Mouse (Mus musculus): ENCODE measurements around the gene Proser3. TPM values are rescaled to one million over a fixed set of nuclear protein-coding genes. Genes with fewer than 3 reads are reported as not detected.
"Not testable (repeated sequence)": the region's sequence is repeated elsewhere in the genome, so short reads cannot be mapped to it uniquely, and the experiment has no call there.

Gene Proser3
- polyA plus RNA-seq, 1 experiment from 2014 or later = 12.6 TPM

- ATAC-seq (ENCODE audit: insufficient read depth, low FRiP score) = no peak
- WGBS = 73% methylated on average over 4 of the region's 4 CpGs
- Histone ChIP-seq H3K4me2 (ENCODE audit: low read depth, low read length) (no peak overlapping the region), H3K36me3 (ENCODE audit: control insufficient read depth, insufficient read depth, low read length) (no peaks in the 10 kb centered on the region), H3K9me3 (replicated peaks; ENCODE audit: control insufficient read depth, low read length) (no peaks in the 10 kb centered on the region), H3K4me1 (ENCODE audit: control insufficient read depth, insufficient read depth, low read length) (no peaks in the 10 kb centered on the region), H3K27ac (ENCODE audit: low read length) (no peak overlapping the region), H3K9ac (ENCODE audit: low read length) (no peak overlapping the region), H3K4me3 (replicated peaks; ENCODE audit: low read length) (no peak overlapping the region), H3K27me3 (ENCODE audit: control insufficient read depth, insufficient read depth, low read length) (no peaks in the 10 kb centered on the region)
Observed at GRCm38 (mm10) chr7:30520396-30520795, 31.7 kb downstream of the Proser3 start.

GRCm38 (mm10) chr7:30518325-30518724 is 33.8 kb downstream of the Proser3 start:
- no peaks in the 10 kb centered on the region for H3K9me3 ChIP-seq (replicated peaks; ENCODE audit: control insufficient read depth, low read length)
- no peaks in the 10 kb centered on the region for H3K36me3 ChIP-seq (ENCODE audit: control insufficient read depth, insufficient read depth, low read length)
- no peak overlapping the region for H3K9ac ChIP-seq (ENCODE audit: low read length)
- H3K4me3 ChIP-seq (replicated peaks; ENCODE audit: low read length) = no peak overlapping the region
- no peak for ATAC-seq (ENCODE audit: insufficient read depth, low FRiP score)
- WGBS = 33% methylated on average over 8 of the region's 8 CpGs
- H3K4me2 ChIP-seq (ENCODE audit: low read depth, low read length) = no peak overlapping the region
- no peaks in the 10 kb centered on the region for H3K4me1 ChIP-seq (ENCODE audit: control insufficient read depth, insufficient read depth, low read length)
- no peaks in the 10 kb centered on the region for H3K27me3 ChIP-seq (ENCODE audit: control insufficient read depth, insufficient read depth, low read length)
- no peak overlapping the region for H3K27ac ChIP-seq (ENCODE audit: low read length)

- H3K36me3 ChIP-seq (ENCODE audit: control insufficient read depth, insufficient read depth, low read length) = no peaks in the 10 kb centered on the region
- H3K4me2 ChIP-seq (ENCODE audit: low read depth, low read length) = no peak overlapping the region
- no peak for ATAC-seq (ENCODE audit: insufficient read depth, low FRiP score)
- no peak overlapping the region for H3K4me3 ChIP-seq (replicated peaks; ENCODE audit: low read length)
- H3K4me1 ChIP-seq (ENCODE audit: control insufficient read depth, insufficient read depth, low read length) = no peaks in the 10 kb centered on the region
- H3K27me3 ChIP-seq (ENCODE audit: control insufficient read depth, insufficient read depth, low read length) = no peaks in the 10 kb centered on the region
- H3K9me3 ChIP-seq (replicated peaks; ENCODE audit: control insufficient read depth, low read length) = no peaks in the 10 kb centered on the region
- H3K27ac ChIP-seq (ENCODE audit: low read length) = no peak overlapping the region
- no peak overlapping the region for H3K9ac ChIP-seq (ENCODE audit: low read length)
- WGBS = 54% methylated on average over 24 of the region's 24 CpGs
Observed at GRCm38 (mm10) chr7:30515003-30515760, 36.9 kb downstream of the Proser3 start.

- H3K9me3 ChIP-seq (replicated peaks; ENCODE audit: control insufficient read depth, low read length) = no peaks in the 10 kb centered on the region
- H3K27ac ChIP-seq (ENCODE audit: low read length) = no peak overlapping the region
- H3K27me3 ChIP-seq (ENCODE audit: control insufficient read depth, insufficient read depth, low read length) = no peaks in the 10 kb centered on the region
- no peak overlapping the region for H3K9ac ChIP-seq (ENCODE audit: low read length)
- no peak for ATAC-seq (ENCODE audit: insufficient read depth, low FRiP score)
- H3K4me3 ChIP-seq (replicated peaks; ENCODE audit: low read length) = no peak overlapping the region
- no peaks in the 10 kb centered on the region for H3K36me3 ChIP-seq (ENCODE audit: control insufficient read depth, insufficient read depth, low read length)
- no peak overlapping the region for H3K4me2 ChIP-seq (ENCODE audit: low read depth, low read length)
- no peaks in the 10 kb centered on the region for H3K4me1 ChIP-seq (ENCODE audit: control insufficient read depth, insufficient read depth, low read length)
- 65% methylated on average over 4 of the region's 4 CpGs for WGBS
Observed at GRCm38 (mm10) chr7:30508061-30508460, 44.0 kb downstream of the Proser3 start.

GRCm38 (mm10) chr7:30501159-30501558 is 50.9 kb downstream of the Proser3 start:
- not testable (repeated sequence) for H3K36me3 ChIP-seq (ENCODE audit: control insufficient read depth, insufficient read depth, low read length); H3K9ac ChIP-seq (ENCODE audit: low read length); H3K9me3 ChIP-seq (replicated peaks; ENCODE audit: control insufficient read depth, low read length); H3K4me3 ChIP-seq (replicated peaks; ENCODE audit: low read length); H3K27ac ChIP-seq (ENCODE audit: low read length); ATAC-seq (ENCODE audit: insufficient read depth, low FRiP score); H3K27me3 ChIP-seq (ENCODE audit: control insufficient read depth, insufficient read depth, low read length); H3K4me1 ChIP-seq (ENCODE audit: control insufficient read depth, insufficient read depth, low read length); H3K4me2 ChIP-seq (ENCODE audit: low read depth, low read length)
- WGBS = 74% methylated on average over 5 of the region's 5 CpGs

GRCm38 (mm10) chr7:30495506-30496042 is 56.5 kb downstream of the Proser3 start:
- H3K4me2 ChIP-seq (ENCODE audit: low read depth, low read length); H3K4me3 ChIP-seq (replicated peaks; ENCODE audit: low read length); ATAC-seq (ENCODE audit: insufficient read depth, low FRiP score); H3K9ac ChIP-seq (ENCODE audit: low read length); H3K9me3 ChIP-seq (replicated peaks; ENCODE audit: control insufficient read depth, low read length); H3K27ac ChIP-seq (ENCODE audit: low read length); H3K27me3 ChIP-seq (ENCODE audit: control insufficient read depth, insufficient read depth, low read length); H3K36me3 ChIP-seq (ENCODE audit: control insufficient read depth, insufficient read depth, low read length); H3K4me1 ChIP-seq (ENCODE audit: control insufficient read depth, insufficient read depth, low read length): not testable (repeated sequence)
- 58% methylated on average over 5 of the region's 5 CpGs for WGBS

- H3K4me1 ChIP-seq (ENCODE audit: control insufficient read depth, insufficient read depth, low read length) = no peaks in the 10 kb centered on the region
- no peak within 1 kb of the TSS for H3K9ac ChIP-seq (ENCODE audit: low read length)
- no peak within 1 kb of the TSS for H3K27ac ChIP-seq (ENCODE audit: low read length)
- WGBS = 48% methylated on average over 11 of the region's 11 CpGs
- peak; percentile 33 for ATAC-seq (ENCODE audit: insufficient read depth, low FRiP score)
- H3K4me3 ChIP-seq (replicated peaks; ENCODE audit: low read length) = no peak within 1 kb of the TSS
- H3K36me3 ChIP-seq (ENCODE audit: control insufficient read depth, insufficient read depth, low read length) = no peaks in the 10 kb centered on the region
- no peaks in the 10 kb centered on the region for H3K9me3 ChIP-seq (replicated peaks; ENCODE audit: control insufficient read depth, low read length)
- H3K27me3 ChIP-seq (ENCODE audit: control insufficient read depth, insufficient read depth, low read length) = no peaks in the 10 kb centered on the region
- H3K4me2 ChIP-seq (ENCODE audit: low read depth, low read length) = no peak within 1 kb of the TSS
Observed at GRCm38 (mm10) chr7:30493401-30493931, 58.6 kb downstream of the Proser3 start, which contains the start of gene Prodh2. TSS of gene Prodh2 (plus strand) at chr7:30493622.

- Histone ChIP-seq H3K4me2 (ENCODE audit: low read depth, low read length) (no peak overlapping the region), H3K9me3 (replicated peaks; ENCODE audit: control insufficient read depth, low read length) (no peaks in the 10 kb centered on the region), H3K36me3 (ENCODE audit: control insufficient read depth, insufficient read depth, low read length) (no peaks in the 10 kb centered on the region), H3K4me1 (ENCODE audit: control insufficient read depth, insufficient read depth, low read length) (no peaks in the 10 kb centered on the region), H3K27me3 (ENCODE audit: control insufficient read depth, insufficient read depth, low read length) (no peaks in the 10 kb centered on the region), H3K4me3 (replicated peaks; ENCODE audit: low read length) (no peak overlapping the region), H3K9ac (ENCODE audit: low read length) (no peak overlapping the region), H3K27ac (ENCODE audit: low read length) (no peak overlapping the region)
- ATAC-seq (ENCODE audit: insufficient read depth, low FRiP score) = no peak
- 15% methylated on average over 4 of the region's 4 CpGs for WGBS
Observed at GRCm38 (mm10) chr7:30492765-30493164, 59.3 kb downstream of the Proser3 start.

GRCm38 (mm10) chr7:30490957-30491307 is 61.2 kb downstream of the Proser3 start:
- ATAC-seq (ENCODE audit: insufficient read depth, low FRiP score) = no peak
- Histone ChIP-seq H3K4me1 (ENCODE audit: control insufficient read depth, insufficient read depth, low read length) (no peaks in the 10 kb centered on the region), H3K9ac (ENCODE audit: low read length) (no peak overlapping the region), H3K4me2 (ENCODE audit: low read depth, low read length) (no peak overlapping the region), H3K36me3 (ENCODE audit: control insufficient read depth, insufficient read depth, low read length) (no peaks in the 10 kb centered on the region), H3K4me3 (replicated peaks; ENCODE audit: low read length) (no peak overlapping the region), H3K9me3 (replicated peaks; ENCODE audit: control insufficient read depth, low read length) (no peaks in the 10 kb centered on the region), H3K27ac (ENCODE audit: low read length) (no peak overlapping the region), H3K27me3 (ENCODE audit: control insufficient read depth, insufficient read depth, low read length) (no peaks in the 10 kb centered on the region)
- WGBS = 14% methylated on average over 6 of the region's 6 CpGs
